Mouse (Mus musculus) retina, adult 2 months (tissue): ENCODE results near the gene Vangl2.

ENCODE experiments used
- DNase-seq: peaks from one replicate; pipeline ENCODE4 v3.0.0-alpha.2; 2012; ENCODE audit warnings: low read depth, low spot score

Gene Vangl2

GRCm38 (mm10) chr1:171966054-171966790 lies 62.0 kb downstream of the Vangl2 start:
- no peak for DNase-seq

DNA sequence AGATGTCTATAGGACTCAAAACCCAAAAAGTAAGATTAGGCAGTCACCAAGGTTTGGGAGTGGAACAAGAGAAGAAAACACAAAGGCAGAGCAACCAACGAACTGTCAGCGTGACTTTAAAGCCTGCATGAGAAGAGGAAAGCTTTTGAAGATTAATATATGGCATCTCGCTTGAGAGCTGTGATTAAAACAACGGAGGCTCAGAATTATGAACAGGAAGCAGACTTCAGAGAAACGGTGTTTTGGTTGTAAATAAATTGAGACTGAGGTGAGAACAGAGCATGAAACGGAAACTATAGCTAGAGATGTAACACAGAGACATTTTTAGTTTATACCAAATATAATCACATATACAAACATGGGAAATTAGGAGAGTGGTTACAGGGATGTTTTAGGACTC lies 64.6 kb downstream of the Vangl2 start:
- no peak for DNase-seq

DNA sequence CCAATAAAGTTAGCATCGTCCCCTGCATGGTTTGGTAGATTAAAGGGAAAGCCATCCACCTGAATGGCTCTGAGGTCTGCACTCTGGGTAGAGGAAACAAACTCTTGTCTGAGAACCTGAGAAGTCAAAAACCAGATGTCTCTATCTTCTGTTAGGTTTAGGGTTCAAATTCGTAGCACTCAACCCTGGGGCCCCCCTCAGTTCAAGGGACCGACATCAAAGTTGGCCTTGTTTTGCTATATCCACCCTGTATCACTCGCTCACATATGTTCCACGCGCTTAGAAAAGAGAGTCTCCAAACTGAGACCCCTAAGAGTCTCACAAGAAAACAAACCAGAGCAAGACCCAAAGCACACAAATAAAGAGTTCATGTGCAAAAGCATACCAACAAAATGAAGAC lies 66.5 kb downstream of the Vangl2 start:
- DNase-seq = no peak

DNA sequence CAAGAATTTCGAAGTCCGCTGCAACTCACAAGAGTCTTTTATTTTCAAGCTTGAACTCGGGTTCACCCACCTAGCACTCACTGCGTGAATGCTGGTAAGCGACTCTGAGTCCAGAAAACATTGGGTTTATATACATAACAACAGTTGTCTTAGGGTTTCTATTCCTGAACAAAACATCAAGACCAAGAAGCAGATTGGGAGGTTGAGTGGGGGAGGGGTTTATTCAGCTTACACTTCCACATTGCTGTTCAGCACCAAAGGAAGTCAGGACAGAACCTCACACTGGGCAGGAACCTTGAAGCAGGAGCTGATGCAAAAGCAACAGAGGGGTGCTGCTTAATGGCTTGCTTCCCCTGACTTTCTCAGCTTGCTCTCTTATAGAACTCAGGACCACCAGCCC lies 67.5 kb downstream of the Vangl2 start:
- DNase-seq = no peak

GRCm38 (mm10) chr1:171957411-171957810 lies 70.8 kb downstream of the Vangl2 start:
- DNase-seq = no peak

GRCm38 (mm10) chr1:171955071-171955470 lies 73.2 kb downstream of the Vangl2 start:
- DNase-seq = no peak
